In genomic region chr3:114229501-114229900, GRCm38 (mm10) we compare ENCODE assay signal across 25 mouse cellular contexts.
DNase-seq lines count a peak whose midpoint lies in the region; ATAC-seq lines count a peak whose summit lies in the region.
"Had no signal": no experiment of that assay in that cellular context is flagged by ENCODE, and none has a peak within 500 bp of the region (broad histone marks: within the 10 kb centered on the region; RNA-seq: fewer than 3 reads in every experiment).

No protein-coding gene starts in this region.

- no peaks in the 10 kb centered on the region for H3K36me3 ChIP-seq in forebrain, embryonic 16.5 days (ENCODE audit: control insufficient read depth, insufficient read depth)
- H3K36me3 ChIP-seq: embryonic facial prominence, embryonic 12.5 days; heart, embryonic 13.5 days; hindbrain, embryonic 13.5 days; kidney, embryonic 15.5 days; limb, embryonic 15.5 days; midbrain, embryonic 13.5 days had no signal

- H3K9ac ChIP-seq in forebrain, embryonic 16.5 days (replicated peaks; ENCODE audit: low read depth, low read length): no peak overlapping the region
- H3K9ac ChIP-seq: embryonic facial prominence, embryonic 12.5 days; forebrain, embryonic 13.5 days; heart, embryonic 13.5 days; hindbrain, embryonic 13.5 days; kidney, embryonic 15.5 days; limb, embryonic 15.5 days; liver, embryonic 14.5 days; lung, embryonic 14.5 days; midbrain, embryonic 13.5 days had no signal

- H3K4me2 ChIP-seq in forebrain, embryonic 16.5 days (ENCODE audit: low read length): no peak overlapping the region
- H3K4me2 ChIP-seq: embryonic facial prominence, embryonic 12.5 days; forebrain, embryonic 13.5 days; heart, embryonic 13.5 days; hindbrain, embryonic 13.5 days; kidney, embryonic 15.5 days; limb, embryonic 15.5 days; lung, embryonic 14.5 days; midbrain, embryonic 13.5 days had no signal

- no peaks in the 10 kb centered on the region for H3K27me3 ChIP-seq in forebrain, embryonic 16.5 days (replicated peaks; ENCODE audit: control insufficient read depth, insufficient read depth, low read length)
- H3K27me3 ChIP-seq: embryonic facial prominence, embryonic 12.5 days; forebrain, embryonic 13.5 days; heart, embryonic 13.5 days; hindbrain, embryonic 13.5 days; kidney, embryonic 15.5 days; limb, embryonic 15.5 days; midbrain, embryonic 13.5 days had no signal

- H3K27ac ChIP-seq in forebrain, embryonic 16.5 days (ENCODE audit: low read length): no peak overlapping the region
- H3K27ac ChIP-seq: embryonic facial prominence, embryonic 12.5 days; forebrain, embryonic 13.5 days; heart, embryonic 13.5 days; hindbrain, embryonic 13.5 days; kidney, embryonic 15.5 days; left cerebral cortex, adult 2 months; limb, embryonic 15.5 days; liver, embryonic 14.5 days; midbrain, embryonic 13.5 days had no signal

- no peaks in the 10 kb centered on the region for H3K9me3 ChIP-seq in forebrain, embryonic 16.5 days (ENCODE audit: control insufficient read depth, low read length)
- H3K9me3 ChIP-seq: embryonic facial prominence, embryonic 12.5 days; forebrain, embryonic 13.5 days; heart, embryonic 13.5 days; hindbrain, embryonic 13.5 days; kidney, embryonic 15.5 days; limb, embryonic 15.5 days; midbrain, embryonic 13.5 days had no signal

- H3K4me1 ChIP-seq in forebrain, embryonic 16.5 days (replicated peaks; ENCODE audit: control insufficient read depth, insufficient read depth, low read length): no peaks in the 10 kb centered on the region
- H3K4me1 ChIP-seq: embryonic facial prominence, embryonic 12.5 days; forebrain, embryonic 13.5 days; heart, embryonic 13.5 days; hindbrain, embryonic 13.5 days; kidney, embryonic 15.5 days; limb, embryonic 15.5 days; midbrain, embryonic 13.5 days had no signal

- WGBS in forebrain, embryonic 16.5 days: 74% methylated on average over 1 of the region's 1 CpGs

- DNase-seq in heart, postnatal 10 days: peak; percentile 31 to 32
- DNase-seq in heart, postnatal 36 days: no peak
- DNase-seq in Muller cell, postnatal 12 days (ENCODE audit: inconsistent ontology term): peak; percentile 70
- DNase-seq in adrenal gland, postnatal 10 days: peak; percentile 17
- peak; percentile 44 for DNase-seq in fibroblast of lung, adult 2 months (ENCODE audit: low read depth)
- no peak for DNase-seq in spleen, postnatal 36 days (ENCODE audit: low spot score in 2 of 2)
- DNase-seq: cerebellum, adult 18-20 months; cerebellum, postnatal 14 days; gastrocnemius, postnatal 10 days; kidney, postnatal 36 days; left cerebral cortex, postnatal 4 days; lung, embryonic 14.5 days; right cerebral cortex, postnatal 14 days had no signal

- intact Hi-C loops in heart, postnatal 10 days (cut with DNase I): no loop called here
- intact Hi-C loops in heart, postnatal 36 days (cut with DNase I): no loop called here

- no peak overlapping the region for H3K4me3 ChIP-seq in forebrain, embryonic 16.5 days (replicated peaks; ENCODE audit: low read length)
- H3K4me3 ChIP-seq: embryonic facial prominence, embryonic 12.5 days; erythroblast, embryonic 14.5 days; forebrain, embryonic 13.5 days; heart, embryonic 13.5 days; hindbrain, embryonic 13.5 days; kidney, embryonic 15.5 days; left cerebral cortex, adult 2 months; limb, embryonic 15.5 days; midbrain, embryonic 13.5 days had no signal

- ATAC-seq in forebrain, embryonic 16.5 days: no peak
- ATAC-seq: forebrain, embryonic 13.5 days; intestine, embryonic 16.5 days; midbrain, embryonic 13.5 days had no signal

Comparison
In these comparisons a context has a peak if more than half of its experiments do, and no peak if none do; other contexts are left out.
1. DNase-seq: peak in heart, postnatal 10 days (2 of 2), Muller cell, postnatal 12 days (single experiment), adrenal gland, postnatal 10 days (single experiment) and fibroblast of lung, adult 2 months (single experiment); none in heart, postnatal 36 days (0 of 2) and spleen, postnatal 36 days (0 of 2).